Mouse (Mus musculus) brain, adult 2 months (tissue): ENCODE results near the gene Trabd2b.

Source experiments
- DNase-seq: peaks from one replicate; pipeline ENCODE4 v3.0.0; 2011; ENCODE audit warnings: low read depth, low spot score

Trabd2b gene

GRCm38 (mm10) chr4:114595188-114595701, 188.7 kb downstream of the Trabd2b start:
- no peak for DNase-seq

DNA sequence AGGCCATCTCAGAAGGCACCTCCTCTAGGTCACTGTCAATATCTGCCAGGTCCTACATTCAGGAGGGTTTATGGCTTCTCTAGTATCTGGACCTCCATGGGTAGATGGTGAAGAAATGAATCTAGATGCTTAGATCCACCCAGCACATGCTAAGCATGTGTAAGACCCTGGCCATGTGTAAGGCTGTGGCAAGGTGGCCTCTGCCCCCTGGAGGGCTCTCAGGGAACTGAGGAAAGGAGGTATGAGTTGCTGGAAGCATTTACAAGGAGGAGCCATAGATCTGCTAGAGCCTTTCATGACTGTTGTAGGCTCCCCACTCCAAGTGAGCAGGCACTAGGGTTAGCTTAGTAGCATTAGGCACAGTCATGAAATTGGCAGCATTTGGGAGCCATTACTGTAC, 192.6 kb downstream of the Trabd2b start:
- DNase-seq, result peak; percentile 22

- DNase-seq, result no peak
Measured at GRCm38 (mm10) chr4:114601201-114602009, 194.9 kb downstream of the Trabd2b start.

DNA sequence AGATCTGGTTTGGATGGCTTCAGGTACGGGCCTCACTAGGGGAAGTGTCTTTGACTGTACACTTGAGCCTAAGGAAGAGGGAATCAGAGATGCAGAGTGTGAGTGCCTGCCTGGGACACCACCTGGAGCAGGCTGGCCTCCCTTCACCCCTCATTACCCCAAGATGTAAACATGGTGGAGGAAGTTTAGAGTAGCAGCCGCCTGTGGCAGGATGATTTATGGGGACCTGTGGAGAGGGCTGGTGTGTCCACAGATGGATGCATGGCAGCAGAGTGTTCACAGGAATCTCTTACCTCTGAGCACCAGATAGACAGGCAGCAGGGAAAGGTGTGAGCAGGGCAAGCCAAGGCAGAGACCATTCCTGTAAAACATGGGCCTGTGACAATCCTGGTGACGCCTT, 199.1 kb downstream of the Trabd2b start:
- DNase-seq, result no peak

DNA sequence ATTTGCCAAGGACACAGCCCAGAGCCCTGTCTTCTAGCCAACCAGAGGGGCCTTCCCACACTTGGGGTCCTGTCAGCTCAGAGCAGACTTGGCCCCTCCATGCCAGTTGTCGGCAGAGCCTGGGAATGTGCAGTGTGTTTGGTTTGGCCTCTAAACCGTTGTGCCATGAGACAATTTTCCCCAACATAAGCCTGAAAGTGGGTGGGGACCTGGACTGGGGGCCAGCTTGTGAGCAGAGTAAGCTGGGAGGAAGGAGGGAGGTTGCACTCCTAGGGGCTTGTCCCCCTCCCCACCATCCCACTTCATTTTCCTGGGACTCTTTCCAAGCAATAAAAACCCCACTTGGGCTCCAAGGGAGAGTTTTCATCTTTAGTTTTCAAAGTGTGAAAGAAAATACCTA, 201.3 kb downstream of the Trabd2b start:
- no peak for DNase-seq

DNA sequence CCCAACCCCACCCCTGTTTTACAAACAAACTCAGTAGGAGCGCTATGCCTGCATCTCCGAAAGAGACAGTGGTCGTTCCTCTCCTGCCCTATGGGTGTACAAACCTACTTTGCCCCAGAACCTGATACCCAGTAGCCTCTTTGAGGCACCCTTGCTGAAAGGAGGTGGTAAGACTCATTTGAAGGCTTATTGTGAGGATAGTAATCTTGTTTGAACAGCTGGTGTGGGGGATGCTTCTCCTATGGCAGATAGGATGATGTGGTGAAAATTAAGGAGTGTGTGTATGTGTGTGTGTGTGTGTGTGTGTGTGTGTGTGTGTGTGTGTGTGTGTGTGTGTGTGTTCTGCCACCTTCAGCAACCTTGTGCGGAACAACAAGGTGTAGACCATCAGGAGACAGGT, 202.8 kb downstream of the Trabd2b start:
- DNase-seq, result peak; percentile 46

DNA sequence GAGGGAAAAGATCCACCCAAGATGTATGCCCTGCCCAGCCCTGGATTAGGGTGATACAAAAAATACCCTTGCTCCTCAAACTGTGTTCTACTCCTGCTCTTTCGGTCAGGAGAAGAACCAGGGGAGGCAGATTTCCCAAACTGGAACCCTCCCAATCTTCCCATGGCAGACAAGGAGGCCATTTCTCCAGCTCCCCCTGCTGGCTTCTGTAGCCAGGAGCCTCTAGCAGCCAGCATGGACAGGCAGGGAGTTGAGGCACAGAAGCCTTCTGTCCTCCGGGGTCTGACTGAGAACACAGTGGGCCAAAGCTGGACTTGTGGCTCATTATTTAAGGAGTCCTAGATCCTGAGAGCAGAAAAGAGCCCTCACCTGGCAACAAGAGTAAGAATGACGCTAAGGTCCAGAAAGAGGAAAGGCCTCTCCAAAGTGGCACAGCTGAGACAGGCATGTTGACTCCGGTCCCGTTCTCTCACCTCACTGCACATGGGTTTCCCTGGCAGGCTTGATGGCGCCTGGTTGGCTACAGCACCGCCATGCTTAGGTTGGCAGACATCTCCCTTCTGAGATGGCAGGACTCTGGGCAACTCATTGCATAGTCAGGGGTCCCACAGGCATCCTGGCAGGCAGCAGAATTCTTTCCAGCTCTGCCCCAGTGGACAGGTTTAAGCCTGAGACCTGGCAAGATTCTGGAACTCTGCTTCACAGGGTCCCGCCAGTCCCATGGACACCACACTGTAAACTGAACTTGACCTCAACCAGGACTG, 204.8 kb downstream of the Trabd2b start:
- peak; percentile 46 for DNase-seq

DNA sequence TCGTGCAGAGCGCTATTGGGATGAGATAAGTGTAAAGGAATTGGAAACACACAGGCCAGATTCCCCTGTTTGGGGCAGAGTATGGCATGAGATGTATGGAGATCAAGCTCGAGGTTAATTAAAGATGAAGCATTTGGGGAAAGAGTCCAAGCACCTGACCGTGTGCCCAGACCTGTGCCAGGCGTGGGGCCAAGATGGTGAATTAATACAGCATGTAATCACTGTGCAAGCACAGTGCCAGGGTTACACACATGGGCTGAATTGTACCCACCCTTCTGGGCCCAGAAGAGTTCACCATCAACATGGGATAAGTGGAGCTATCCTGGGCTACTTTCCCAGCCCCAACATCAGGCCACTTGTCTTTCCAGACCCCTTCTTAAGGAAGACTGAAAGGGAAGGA, 205.5 kb downstream of the Trabd2b start:
- DNase-seq, result no peak

DNA sequence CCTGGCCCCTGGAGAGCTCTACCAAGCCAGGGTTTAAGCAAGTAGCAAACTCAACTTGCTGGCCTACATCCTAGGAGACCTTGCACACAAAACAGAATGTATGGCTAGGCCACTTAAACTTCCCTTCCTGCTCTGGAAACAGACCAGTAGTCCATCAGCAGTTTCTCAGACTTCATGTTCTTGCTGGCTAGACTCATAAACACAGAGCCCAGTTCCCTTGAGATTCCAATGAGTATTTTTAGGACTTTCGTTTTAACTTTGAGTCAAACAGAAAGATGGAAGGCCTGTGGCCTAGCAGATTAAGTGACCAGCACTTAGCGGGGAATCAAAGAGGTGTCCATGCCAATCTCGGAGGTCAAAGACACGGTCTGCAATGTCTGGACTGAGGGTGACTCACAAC, 206.3 kb downstream of the Trabd2b start:
- DNase-seq, result no peak

- DNase-seq, result peak; percentile 6
Measured at GRCm38 (mm10) chr4:114614086-114614485, 207.6 kb downstream of the Trabd2b start.

- DNase-seq, result no peak
Measured at GRCm38 (mm10) chr4:114615765-114616164, 209.2 kb downstream of the Trabd2b start.

- DNase-seq, result no peak
Measured at GRCm38 (mm10) chr4:114622929-114623328, 216.4 kb downstream of the Trabd2b start.

DNA sequence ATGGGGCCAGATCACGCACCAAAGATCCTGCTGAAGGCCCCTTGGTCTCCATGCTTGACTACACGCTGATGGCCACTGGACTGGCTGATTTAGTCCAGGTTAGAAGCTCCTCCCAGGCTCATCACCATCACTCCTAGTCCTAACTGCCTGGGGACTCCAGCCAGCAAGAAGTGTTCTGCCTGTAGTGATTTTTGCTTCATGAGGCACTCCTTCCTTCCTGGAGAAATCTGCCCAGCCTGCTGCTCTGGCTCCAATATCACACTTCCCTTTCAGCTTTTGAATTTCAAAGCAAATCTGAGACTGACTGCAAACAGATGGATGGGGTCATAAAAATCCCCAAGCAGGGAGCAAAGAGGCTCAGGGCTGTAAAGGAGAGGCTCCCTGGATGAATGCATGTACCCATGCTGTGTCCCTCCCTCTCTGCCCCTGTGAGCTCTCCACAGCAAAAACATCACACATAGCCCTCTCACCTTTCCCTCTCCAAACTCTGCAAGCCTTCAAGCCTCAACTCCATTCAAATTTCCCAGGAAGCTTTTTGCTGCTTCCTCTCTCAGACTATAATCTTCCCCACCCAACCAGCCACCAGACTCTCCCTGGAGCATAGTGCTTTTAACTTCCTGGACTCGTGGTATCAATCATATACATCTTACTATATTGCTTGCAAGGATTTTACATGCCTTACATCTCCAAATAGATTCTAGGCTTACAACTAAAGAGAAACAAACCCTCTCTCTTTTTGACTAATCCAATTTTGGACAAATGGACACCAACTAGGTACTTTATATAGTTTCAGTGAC, 217.8 kb downstream of the Trabd2b start:
- peak; percentile 33 for DNase-seq

GRCm38 (mm10) chr4:114625357-114625756, 218.8 kb downstream of the Trabd2b start:
- peak; percentile 12 for DNase-seq

GRCm38 (mm10) chr4:114625920-114626319, 219.4 kb downstream of the Trabd2b start:
- DNase-seq, result peak; percentile 55

DNA sequence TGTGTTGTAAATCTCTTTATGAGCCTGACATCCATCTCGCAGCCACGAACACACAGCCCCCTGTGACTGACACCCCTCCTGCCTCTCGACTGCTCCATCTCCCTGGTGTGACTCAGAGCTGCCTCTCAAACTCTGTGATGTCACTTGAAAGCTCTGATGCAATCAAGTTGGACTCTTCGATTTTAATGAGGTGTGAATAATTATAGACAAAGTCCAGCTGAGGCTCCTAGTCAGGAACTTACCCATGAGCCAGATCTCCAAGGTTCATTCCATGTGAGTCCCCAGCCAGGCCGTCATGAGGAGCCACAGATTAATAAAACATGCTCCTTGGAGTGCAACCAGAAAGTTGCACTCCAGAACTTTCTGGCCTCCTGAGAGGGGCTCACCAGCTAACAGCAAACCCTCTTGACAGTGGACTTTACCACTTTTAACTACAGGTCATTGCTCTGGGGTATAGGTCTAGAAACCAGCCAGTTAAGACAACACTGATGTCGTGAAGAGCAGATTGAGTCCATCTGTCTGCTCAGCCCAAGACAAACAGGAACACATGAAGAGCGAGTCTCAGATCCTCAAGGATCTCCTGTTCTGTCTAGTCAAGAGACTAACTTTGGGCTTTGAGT, 221.3 kb downstream of the Trabd2b start:
- no peak for DNase-seq

GRCm38 (mm10) chr4:114635889-114636288, 229.4 kb downstream of the Trabd2b start:
- DNase-seq, result peak; percentile 82

DNA sequence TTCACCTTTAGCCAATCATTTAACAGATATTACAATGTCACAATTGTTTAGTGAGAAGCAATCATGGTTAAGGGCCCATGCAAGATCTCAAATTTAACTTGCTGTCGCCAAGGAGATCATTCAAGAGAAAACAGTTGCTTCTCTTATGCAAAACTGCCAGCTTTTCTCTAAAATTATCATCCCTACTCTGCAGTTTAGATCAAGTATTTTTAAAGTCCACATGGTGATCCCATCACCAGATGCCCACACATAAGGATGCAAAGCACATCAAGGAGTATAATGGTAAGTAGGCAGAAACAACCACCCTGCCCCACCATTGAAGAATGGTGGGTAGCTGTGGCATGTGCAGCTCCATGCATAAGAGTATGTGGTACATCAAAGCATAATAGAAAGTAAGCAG, 229.8 kb downstream of the Trabd2b start:
- DNase-seq, result peak; percentile 78

DNA sequence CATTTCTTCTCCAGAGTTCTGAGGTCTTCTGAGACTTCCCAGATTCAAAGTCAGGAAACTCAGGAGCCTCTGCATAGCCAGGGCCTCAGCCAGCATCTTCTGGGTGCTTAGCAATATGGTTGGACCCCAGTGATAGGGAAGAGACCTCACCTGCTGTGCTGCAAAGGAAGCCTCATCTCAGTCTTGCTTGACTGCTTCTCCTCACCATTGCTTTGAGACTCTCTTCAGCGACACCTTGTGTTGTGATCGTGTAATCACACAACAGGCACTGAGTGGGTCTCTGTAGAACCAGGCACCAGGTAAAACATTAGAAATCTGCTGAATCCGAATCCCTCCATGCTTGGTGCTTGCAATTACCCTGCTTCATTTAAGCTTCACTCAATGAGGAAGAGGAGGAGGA, 230.6 kb downstream of the Trabd2b start:
- DNase-seq, result peak; percentile 47

DNA sequence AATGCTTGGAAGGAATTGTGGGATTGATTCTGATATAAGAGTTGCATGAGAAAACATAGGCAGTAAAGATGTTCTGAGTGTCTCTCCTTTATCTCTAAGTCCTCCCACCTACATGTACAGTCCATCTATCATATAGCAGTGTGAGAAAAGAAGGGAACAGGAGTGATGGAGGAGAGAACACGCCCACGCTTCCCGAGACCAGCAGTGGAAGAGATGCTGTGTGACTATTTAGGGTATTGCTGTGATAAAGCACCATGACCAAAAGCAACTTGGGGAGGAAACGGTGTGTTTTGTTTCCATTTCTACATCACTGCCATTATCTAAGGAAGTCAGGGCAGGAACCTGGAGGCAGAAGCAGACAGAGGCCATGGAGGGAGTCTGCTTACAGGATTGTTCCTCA, 235.9 kb downstream of the Trabd2b start:
- DNase-seq, result no peak

DNA sequence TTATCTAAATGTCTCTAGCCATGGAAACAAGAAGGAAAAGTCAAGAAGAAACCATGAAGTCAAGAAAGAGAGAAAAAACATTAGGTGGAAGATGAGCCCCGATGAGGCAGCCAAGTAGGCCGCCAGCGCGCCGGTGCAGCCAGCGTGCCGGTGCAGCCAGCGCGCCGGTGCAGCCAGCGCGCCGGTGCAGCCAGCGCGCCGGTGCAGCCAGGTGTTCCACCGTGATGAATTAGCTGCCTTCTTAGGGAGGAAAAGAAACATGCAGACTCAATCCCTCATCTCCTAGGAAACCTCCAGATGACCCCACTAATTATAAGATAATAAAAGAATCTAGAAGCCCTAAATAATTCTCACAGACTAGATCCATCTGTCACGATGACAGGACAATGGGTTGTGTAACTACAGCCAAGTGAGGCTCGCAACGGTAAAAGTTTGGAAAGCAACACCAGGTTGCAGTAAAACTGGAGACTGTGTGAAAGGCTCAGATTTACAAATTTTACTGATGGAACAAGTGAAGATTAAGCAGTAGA, 237.2 kb downstream of the Trabd2b start:
- DNase-seq, result no peak
